Mouse (Mus musculus) thymus, adult 2 months (tissue): ENCODE results near the gene Tenm4.

Source experiments
- CTCF ChIP-seq: fragments of 200-500 bp; IDR thresholded peaks from 2 replicates; pipeline ENCODE4 v1.5.1; 2012; ENCODE audit warnings: mild to moderate bottlenecking, control low read depth, low read length, moderate library complexity, borderline replicate concordance; ENCODE audit not compliant: control insufficient read depth, poor library complexity, insufficient read depth; ENCODE audit errors: extremely low read depth
- POLR2A ChIP-seq: fragments of 200-500 bp; IDR thresholded peaks from 2 replicates; pipeline ENCODE4 v1.6.1; 2012; ENCODE audit warnings: mild to moderate bottlenecking, low read length, control low read depth, moderate library complexity; ENCODE audit not compliant: control insufficient read depth, poor library complexity, insufficient read depth; ENCODE audit errors: extremely low read depth

DNA sequence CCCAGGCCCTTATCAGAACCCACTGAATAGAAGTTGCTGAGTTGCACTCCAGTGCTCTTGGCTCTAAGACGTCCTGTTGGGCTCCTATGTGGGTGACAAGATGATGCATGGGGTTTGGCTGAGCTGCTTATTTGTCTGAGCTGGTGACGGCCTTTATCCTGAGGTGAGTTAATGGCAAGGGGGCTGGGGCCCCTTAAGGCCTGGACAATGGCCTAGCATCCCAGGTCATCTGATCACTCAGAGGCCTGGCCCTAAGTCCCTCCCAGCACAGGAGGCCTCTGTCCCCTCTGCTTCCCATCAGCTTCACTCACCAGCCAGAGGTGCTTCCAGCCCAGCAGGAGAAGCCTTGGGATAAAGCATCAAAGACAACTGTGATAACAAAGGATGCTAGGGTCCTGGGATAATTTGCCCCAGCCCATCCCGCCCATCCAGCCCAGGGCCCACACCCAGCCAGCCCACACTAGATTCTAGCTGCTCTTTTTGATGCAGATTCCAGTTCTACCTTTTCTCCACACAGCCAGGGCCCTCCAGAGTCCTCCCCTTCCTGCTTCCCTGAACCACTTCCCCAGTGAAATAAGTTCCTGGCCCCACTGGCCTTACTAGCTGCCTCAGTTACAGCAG is 484.2 kb downstream of the Tenm4 start:
- TF ChIP-seq CTCF (no peak), POLR2A (no peak)
